Mouse (Mus musculus) left cerebral cortex, adult 9 months (tissue): ENCODE measurements at regions not wholly inside any gene's neighbourhood (a gene's known extent, or its start where the extent isn't known, plus 50 kb on each side); places are given as distances from the start of the nearest gene placed in this dataset.
"Not testable (repeated sequence)": the region's sequence is repeated elsewhere in the genome, so short reads cannot be mapped to it uniquely, and the experiment has no call there.

ENCODE experiments used
- DNase-seq, 2 experiments: peaks; one replicate each; pipeline ENCODE4 v3.0.0; 2022; ENCODE audit warnings: low spot score in 2 of 2

DNA sequence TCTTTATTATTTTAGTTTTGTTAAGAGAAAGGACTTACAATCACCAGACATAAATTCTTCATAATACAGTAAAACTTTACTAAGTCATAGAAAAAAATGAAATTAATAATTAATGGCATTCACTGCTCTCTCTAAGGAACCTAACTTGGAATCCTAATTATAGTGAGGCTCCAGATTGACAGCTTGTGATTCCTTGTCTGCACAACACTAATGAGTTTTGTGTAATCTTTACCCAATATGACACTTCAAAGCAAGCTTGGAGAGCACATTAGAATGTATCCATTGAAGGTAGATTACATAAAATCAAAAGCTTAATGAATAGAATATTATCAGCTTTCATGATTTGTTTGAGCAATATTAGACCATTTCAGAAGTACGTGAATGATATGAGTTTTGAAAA, 1914.7 kb downstream of the Efna5 start:
- DNase-seq = no peak

- DNase-seq = no peak
These were observed 1915.5 kb downstream of the Efna5 start for GRCm38 (mm10) chr17:60965660-60966059.

DNA sequence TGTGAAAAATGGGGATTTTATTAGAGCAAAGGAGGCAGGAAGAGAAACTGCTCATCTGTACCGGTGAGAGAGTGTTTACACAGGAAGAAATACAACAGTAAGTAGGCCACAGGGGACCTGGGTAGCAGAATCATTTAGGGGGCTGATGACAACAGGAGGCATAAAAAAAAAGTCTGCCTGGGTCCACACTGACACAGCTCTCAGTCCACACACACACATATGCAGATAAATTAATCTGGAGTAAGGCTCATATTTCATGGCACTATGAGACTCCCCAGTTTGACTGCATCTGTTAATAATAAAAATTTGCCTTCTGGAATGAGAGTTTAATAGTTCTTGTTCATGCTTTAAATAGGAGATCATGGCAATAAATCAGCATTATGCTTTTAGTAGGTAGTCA, 1929.7 kb downstream of the Efna5 start:
- DNase-seq = no peak

- no peak for DNase-seq
These were observed 1924.8 kb upstream of the Nudt12 start for GRCm38 (mm10) chr17:60937754-60938508.

DNA sequence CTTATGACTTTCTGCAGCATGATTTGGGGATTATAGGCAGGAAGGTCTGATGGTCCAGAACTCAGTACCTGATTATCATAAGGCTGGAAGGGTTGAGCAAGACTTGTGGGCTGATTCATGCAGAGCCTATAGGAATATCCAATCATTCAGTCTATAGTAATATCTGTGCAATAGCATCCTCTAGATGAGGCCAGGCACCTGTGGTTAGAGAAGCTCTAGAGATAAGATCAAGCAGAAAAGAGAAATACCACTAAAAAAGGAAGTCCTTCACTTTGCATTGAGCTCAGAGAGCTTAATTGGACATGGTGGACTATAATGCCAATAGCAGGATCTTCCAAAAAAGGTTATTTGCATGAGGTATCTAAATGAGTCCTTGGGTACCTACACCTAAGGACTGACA, 1921.1 kb upstream of the Nudt12 start:
- DNase-seq = no peak

DNA sequence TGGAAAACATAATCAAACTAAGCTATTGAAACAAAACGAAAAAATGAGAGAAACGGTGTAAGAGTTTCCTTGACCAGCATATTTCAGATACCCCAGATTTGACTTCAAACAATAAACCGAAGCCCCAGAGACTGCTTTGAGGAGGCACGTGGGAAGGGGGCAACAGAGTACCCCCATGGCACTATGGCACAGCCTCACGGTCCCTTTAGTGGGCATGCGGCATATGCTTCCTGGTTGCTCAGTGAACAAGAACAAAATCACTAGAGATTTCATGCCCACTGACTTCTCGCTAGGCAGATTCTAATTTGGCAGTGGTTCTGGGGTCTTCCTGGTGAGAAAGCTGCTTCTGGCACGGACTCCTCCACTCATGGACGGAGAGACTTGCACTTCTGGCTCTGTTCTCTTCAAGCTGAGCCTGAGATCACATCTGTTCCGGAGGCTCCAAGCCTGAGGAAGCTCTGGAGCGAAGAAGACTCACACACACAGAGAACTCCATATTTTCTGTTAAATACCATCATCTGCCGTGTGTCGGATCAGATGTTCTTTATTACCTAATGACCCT, 1912.7 kb upstream of the Nudt12 start:
- DNase-seq = peak in 1 of 2 experiments; percentile 7

- DNase-seq = not testable (repeated sequence)
These were observed 1869.5 kb upstream of the Nudt12 start for GRCm38 (mm10) chr17:60882721-60883120.

DNA sequence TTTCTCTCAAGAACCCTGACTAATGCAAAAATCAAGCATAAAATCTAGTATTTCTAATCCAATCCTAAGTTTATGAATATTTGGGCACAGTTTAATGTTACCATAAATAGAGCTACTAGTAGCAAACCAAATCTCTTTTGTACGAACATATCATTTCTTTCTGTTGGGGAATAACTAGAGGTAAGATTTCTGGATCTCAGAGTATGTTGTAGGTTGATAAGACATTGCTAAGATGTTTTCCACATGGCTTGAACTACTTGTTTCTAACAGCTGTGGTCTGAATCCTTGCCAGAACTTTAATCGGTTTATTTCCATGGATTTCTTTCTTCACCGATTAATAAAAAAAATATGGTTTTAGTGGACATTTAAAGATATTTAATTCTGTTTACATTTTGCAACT, 1844.3 kb upstream of the Nudt12 start:
- no peak for DNase-seq

DNA sequence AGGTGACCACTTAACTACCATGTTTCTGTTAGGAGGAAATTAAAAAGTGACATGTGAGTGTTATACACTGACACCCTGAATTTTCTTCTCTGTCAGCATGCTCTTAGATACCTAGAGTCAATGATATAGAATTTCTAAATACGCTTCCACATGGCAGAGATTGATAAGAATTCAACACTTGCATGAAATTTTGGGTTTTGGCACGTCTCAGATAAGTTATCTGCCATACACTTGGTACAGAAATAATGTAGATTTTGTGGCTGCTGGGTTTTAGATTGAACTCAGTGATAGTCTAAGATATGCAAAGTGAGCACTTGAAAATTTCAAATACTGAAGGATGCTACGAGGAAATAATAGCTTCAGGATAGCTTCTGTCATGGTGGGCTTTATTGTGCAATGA, 1841.5 kb upstream of the Nudt12 start:
- no peak for DNase-seq

GRCm38 (mm10) chr17:60838794-60839193, 1825.6 kb upstream of the Nudt12 start:
- not testable (repeated sequence) for DNase-seq

- DNase-seq = no peak
These were observed 1819.4 kb upstream of the Nudt12 start for GRCm38 (mm10) chr17:60832531-60832930.

DNA sequence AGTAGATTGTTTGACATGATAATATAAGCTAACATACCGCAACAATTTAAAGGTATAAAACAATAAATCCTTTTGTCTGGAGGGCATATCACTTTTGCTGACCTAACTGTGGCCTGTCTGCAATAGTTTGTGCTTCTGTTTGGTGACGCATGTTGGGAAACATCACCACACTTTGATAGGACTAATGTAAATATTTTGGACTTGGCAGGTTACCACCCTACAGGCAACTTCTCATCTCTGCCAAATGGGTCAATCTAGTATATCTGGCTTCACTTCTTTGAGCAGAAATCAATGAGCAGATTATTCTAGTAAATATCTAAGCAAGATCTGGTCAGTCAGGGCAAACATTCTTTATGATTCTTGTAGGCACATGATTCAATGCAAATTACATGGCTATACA, 1817.3 kb upstream of the Nudt12 start:
- no peak for DNase-seq

DNA sequence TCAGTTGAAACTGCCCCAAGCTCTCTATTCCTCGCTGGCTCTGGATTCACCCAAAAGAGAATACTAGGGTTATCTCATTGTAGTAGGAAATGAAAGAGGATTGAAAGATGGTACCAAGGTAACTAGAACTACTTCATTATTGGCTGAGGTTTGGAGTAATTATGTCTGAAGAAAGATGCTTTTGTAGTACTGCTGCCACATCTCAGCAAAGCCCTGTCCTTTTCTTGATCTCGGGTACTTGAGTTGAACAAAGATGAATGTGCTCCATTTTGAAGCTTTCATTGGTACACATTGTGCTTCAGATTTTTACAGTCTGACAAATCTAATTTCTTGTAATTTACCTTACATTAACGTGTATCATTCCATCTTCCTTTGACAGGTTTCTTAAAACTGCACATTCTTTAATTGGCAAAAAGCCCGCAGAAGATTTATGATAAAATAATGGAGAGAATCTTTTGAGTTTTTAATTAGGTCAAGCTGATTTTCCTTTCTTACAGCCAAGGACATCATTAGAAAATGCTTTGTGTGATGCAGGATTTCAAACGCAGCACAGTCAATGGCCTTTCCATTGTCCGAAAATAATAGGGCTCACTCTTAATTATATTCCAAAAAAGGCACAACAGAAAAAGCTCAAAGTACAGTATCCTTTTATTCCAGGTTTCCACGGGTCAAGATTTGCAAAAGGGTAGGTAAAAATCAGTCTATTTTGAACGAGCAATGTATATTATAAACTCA, 1791.7 kb upstream of the Nudt12 start:
- DNase-seq = no peak

- DNase-seq = no peak
These were observed 1749.1 kb upstream of the Nudt12 start for GRCm38 (mm10) chr17:60762270-60762669.

GRCm38 (mm10) chr17:60761100-60761499, 1747.9 kb upstream of the Nudt12 start:
- DNase-seq = no peak

DNA sequence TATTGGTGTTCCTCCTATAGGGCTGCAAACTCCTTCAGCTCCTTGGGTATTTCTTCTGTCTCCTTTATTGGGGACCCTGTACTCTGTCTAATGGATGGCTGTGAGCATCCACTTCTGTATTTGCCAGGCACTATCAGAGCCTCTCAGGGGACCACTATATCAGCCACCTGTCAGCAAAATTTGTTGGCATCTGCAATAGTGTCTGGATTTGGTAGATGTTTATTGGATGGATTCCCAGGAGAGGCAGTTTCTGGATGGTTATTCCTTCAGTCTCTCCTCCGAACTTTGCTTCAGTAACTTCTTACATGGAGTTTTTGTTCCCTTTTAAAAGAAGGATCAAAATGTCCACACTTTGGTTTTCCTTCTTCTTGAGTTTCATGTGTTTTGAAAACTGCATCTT, 1729.7 kb upstream of the Nudt12 start:
- DNase-seq = no peak

- no peak for DNase-seq
These were observed 1725.0 kb upstream of the Nudt12 start for GRCm38 (mm10) chr17:60738211-60738610.

DNA sequence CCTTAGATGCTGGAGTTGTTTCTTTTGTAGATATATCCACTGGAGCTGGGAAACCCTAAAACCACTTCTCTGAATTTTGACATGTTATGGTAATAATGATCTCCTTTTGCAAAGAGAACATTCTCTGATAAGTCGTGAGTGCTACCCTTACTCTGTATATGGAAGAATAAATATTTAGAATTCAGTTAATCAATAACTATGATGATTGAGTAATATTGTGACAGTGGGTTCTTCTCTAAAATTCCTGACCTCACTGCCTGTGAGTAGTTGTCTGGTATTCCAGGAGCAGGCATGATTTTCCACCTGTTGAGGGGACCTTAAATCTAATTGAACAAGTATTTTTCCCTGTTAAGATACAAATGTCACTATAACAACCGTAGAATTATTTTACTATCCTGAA, 1707.0 kb upstream of the Nudt12 start:
- no peak for DNase-seq

DNA sequence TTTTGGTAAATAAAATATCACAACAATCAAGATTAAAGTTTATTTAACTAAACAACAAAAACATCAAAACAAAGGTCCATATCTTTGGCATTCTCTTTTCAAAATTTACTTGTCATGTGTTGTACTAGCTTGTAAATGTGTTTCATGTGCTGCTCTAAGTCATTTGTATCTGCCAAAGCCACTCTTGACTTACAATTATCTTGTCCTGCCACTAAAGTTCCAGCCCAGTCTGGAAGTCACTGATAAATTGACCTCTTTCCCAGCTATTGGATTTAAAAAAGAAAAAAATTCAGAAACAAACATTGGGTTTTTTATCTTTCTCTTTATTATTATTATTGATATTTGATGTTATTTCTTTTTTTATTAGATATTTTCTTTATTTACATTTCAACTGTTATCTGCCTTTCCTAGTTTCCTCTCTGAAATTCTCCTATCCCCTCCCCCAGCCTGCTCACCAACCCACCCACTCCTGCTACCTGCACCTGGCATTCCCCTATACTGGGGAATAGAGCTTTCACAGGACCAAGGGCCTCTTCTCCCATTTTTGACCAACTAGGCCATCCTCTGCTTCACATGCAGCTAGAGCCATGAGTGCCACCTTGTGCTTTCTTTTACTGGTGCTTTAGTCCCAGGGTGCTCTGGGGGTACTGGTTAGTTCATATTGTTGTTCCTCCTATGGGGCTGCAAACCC, 1704.9 kb upstream of the Nudt12 start:
- no peak for DNase-seq

GRCm38 (mm10) chr17:60717494-60717893, 1704.3 kb upstream of the Nudt12 start:
- no peak for DNase-seq
